Mouse (Mus musculus): ENCODE results near the gene Adk. TPM values are rescaled to one million over a fixed set of nuclear protein-coding genes. Genes with fewer than 3 reads are reported as not detected.
"Not testable (repeated sequence)": the region's sequence is repeated elsewhere in the genome, so short reads cannot be mapped to it uniquely, and the experiment has no call there.

The Adk gene
- polyA plus RNA-seq, 1 experiment = 18.5 TPM

- no peaks in the 10 kb centered on the region for H3K36me3 ChIP-seq (ENCODE audit: control insufficient read depth, insufficient read depth, low read length)
- H3K4me1 ChIP-seq (replicated peaks; ENCODE audit: control insufficient read depth, insufficient read depth, low read length) = no peaks in the 10 kb centered on the region
- no peak overlapping the region for H3K4me3 ChIP-seq (ENCODE audit: control insufficient read depth, insufficient read depth, low read length)
- H3K27me3 ChIP-seq (ENCODE audit: control insufficient read depth, insufficient read depth, low read length) = no peaks in the 10 kb centered on the region
- no peak overlapping the region for H3K27ac ChIP-seq (ENCODE audit: control insufficient read depth, insufficient read depth, low read length)
- no peak for TF ChIP-seq CTCF (IDR thresholded peaks at IDR 0.05; ENCODE audit: borderline replicate concordance, control insufficient read depth, extremely low read depth, insufficient read depth, low read length, poor library complexity)
- TF ChIP-seq POLR2A (IDR thresholded peaks at IDR 0.05; ENCODE audit: control insufficient read depth, extremely low read depth, insufficient read depth, low read length, poor library complexity) = no peak
- 98% methylated on average over 9 of the region's 9 CpGs for WGBS
- DNase-seq = no peak
Measured at GRCm38 (mm10) chr14:21463117-21463712, 410.8 kb downstream of the Adk start.

- Histone ChIP-seq H3K4me1 (replicated peaks; ENCODE audit: control insufficient read depth, insufficient read depth, low read length) (peaks cover 19% of the 10 kb centered on the region), H3K27me3 (ENCODE audit: control insufficient read depth, insufficient read depth, low read length) (no peaks in the 10 kb centered on the region), H3K27ac (ENCODE audit: control insufficient read depth, insufficient read depth, low read length) (no peak overlapping the region), H3K36me3 (ENCODE audit: control insufficient read depth, insufficient read depth, low read length) (no peaks in the 10 kb centered on the region), H3K4me3 (ENCODE audit: control insufficient read depth, insufficient read depth, low read length) (no peak overlapping the region)
- no peak for TF ChIP-seq POLR2A (IDR thresholded peaks at IDR 0.05; ENCODE audit: control insufficient read depth, extremely low read depth, insufficient read depth, low read length, poor library complexity)
- TF ChIP-seq CTCF (IDR thresholded peaks at IDR 0.05; ENCODE audit: borderline replicate concordance, control insufficient read depth, extremely low read depth, insufficient read depth, low read length, poor library complexity) = no peak
- peak; percentile 6 for DNase-seq
- 57% methylated on average over 5 of the region's 5 CpGs for WGBS
Measured at GRCm38 (mm10) chr14:21470386-21470785, 418.0 kb downstream of the Adk start.

- Histone ChIP-seq H3K4me3 (ENCODE audit: control insufficient read depth, insufficient read depth, low read length) (no peak overlapping the region), H3K27me3 (ENCODE audit: control insufficient read depth, insufficient read depth, low read length) (no peaks in the 10 kb centered on the region), H3K36me3 (ENCODE audit: control insufficient read depth, insufficient read depth, low read length) (no peaks in the 10 kb centered on the region), H3K4me1 (replicated peaks; ENCODE audit: control insufficient read depth, insufficient read depth, low read length) (peaks cover 19% of the 10 kb centered on the region), H3K27ac (ENCODE audit: control insufficient read depth, insufficient read depth, low read length) (no peak overlapping the region)
- no peak for TF ChIP-seq POLR2A (IDR thresholded peaks at IDR 0.05; ENCODE audit: control insufficient read depth, extremely low read depth, insufficient read depth, low read length, poor library complexity)
- TF ChIP-seq CTCF (IDR thresholded peaks at IDR 0.05; ENCODE audit: borderline replicate concordance, control insufficient read depth, extremely low read depth, insufficient read depth, low read length, poor library complexity) = no peak
- 98% methylated on average over 2 of the region's 2 CpGs for WGBS
- DNase-seq = no peak
Measured at GRCm38 (mm10) chr14:21471975-21472374, 419.6 kb downstream of the Adk start.

GRCm38 (mm10) chr14:21474593-21475132 is 422.3 kb downstream of the Adk start:
- 96% methylated on average over 4 of the region's 4 CpGs for WGBS
- DNase-seq; H3K27me3 ChIP-seq (ENCODE audit: control insufficient read depth, insufficient read depth, low read length); H3K27ac ChIP-seq (ENCODE audit: control insufficient read depth, insufficient read depth, low read length); H3K4me3 ChIP-seq (ENCODE audit: control insufficient read depth, insufficient read depth, low read length); H3K36me3 ChIP-seq (ENCODE audit: control insufficient read depth, insufficient read depth, low read length): not testable (repeated sequence)
- H3K4me1 ChIP-seq (replicated peaks; ENCODE audit: control insufficient read depth, insufficient read depth, low read length) = peaks cover 19% of the 10 kb centered on the region

GRCm38 (mm10) chr14:21477181-21477580 is 424.8 kb downstream of the Adk start:
- no peak for TF ChIP-seq POLR2A (IDR thresholded peaks at IDR 0.05; ENCODE audit: control insufficient read depth, extremely low read depth, insufficient read depth, low read length, poor library complexity)
- TF ChIP-seq CTCF (IDR thresholded peaks at IDR 0.05; ENCODE audit: borderline replicate concordance, control insufficient read depth, extremely low read depth, insufficient read depth, low read length, poor library complexity) = no peak
- Histone ChIP-seq H3K4me1 (replicated peaks; ENCODE audit: control insufficient read depth, insufficient read depth, low read length) (peaks cover 4% of the 10 kb centered on the region), H3K36me3 (ENCODE audit: control insufficient read depth, insufficient read depth, low read length) (no peaks in the 10 kb centered on the region), H3K27ac (ENCODE audit: control insufficient read depth, insufficient read depth, low read length) (no peak overlapping the region), H3K4me3 (ENCODE audit: control insufficient read depth, insufficient read depth, low read length) (no peak overlapping the region), H3K27me3 (ENCODE audit: control insufficient read depth, insufficient read depth, low read length) (no peaks in the 10 kb centered on the region)
- WGBS = 92% methylated on average over 2 of the region's 2 CpGs
- no peak for DNase-seq

- Histone ChIP-seq H3K4me1 (replicated peaks; ENCODE audit: control insufficient read depth, insufficient read depth, low read length) (no peaks in the 10 kb centered on the region), H3K27me3 (ENCODE audit: control insufficient read depth, insufficient read depth, low read length) (no peaks in the 10 kb centered on the region), H3K36me3 (ENCODE audit: control insufficient read depth, insufficient read depth, low read length) (no peaks in the 10 kb centered on the region), H3K4me3 (ENCODE audit: control insufficient read depth, insufficient read depth, low read length) (no peak overlapping the region), H3K27ac (ENCODE audit: control insufficient read depth, insufficient read depth, low read length) (no peak overlapping the region)
- 97% methylated on average over 8 of the region's 8 CpGs for WGBS
- TF ChIP-seq CTCF (IDR thresholded peaks at IDR 0.05; ENCODE audit: borderline replicate concordance, control insufficient read depth, extremely low read depth, insufficient read depth, low read length, poor library complexity) = no peak
- no peak for TF ChIP-seq POLR2A (IDR thresholded peaks at IDR 0.05; ENCODE audit: control insufficient read depth, extremely low read depth, insufficient read depth, low read length, poor library complexity)
- no peak for DNase-seq
Measured at GRCm38 (mm10) chr14:21479566-21479965, 427.2 kb downstream of the Adk start.

DNA sequence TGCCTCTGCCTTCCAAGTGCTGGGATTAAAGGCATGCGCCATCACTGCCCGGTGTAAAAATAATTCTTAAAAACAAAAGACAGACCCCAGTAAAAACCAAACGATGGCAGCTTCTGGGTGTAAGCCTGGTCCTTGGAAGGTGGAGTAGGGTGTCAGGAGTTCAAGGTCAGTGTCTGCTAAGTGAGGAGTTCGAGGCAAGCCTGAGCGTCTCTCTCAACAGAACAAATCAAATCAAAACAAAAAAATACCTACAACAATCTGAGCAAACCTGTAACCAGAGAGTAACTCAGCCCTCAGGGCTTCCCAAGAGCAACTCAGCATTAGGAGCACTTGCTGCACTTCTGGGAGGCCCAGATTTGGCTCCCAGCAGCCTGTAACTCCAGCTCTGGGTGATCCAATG is 427.8 kb downstream of the Adk start:
- TF ChIP-seq POLR2A (IDR thresholded peaks at IDR 0.05; ENCODE audit: control insufficient read depth, extremely low read depth, insufficient read depth, low read length, poor library complexity) = no peak
- TF ChIP-seq CTCF (IDR thresholded peaks at IDR 0.05; ENCODE audit: borderline replicate concordance, control insufficient read depth, extremely low read depth, insufficient read depth, low read length, poor library complexity) = no peak
- H3K36me3 ChIP-seq (ENCODE audit: control insufficient read depth, insufficient read depth, low read length) = no peaks in the 10 kb centered on the region
- H3K4me3 ChIP-seq (ENCODE audit: control insufficient read depth, insufficient read depth, low read length) = no peak overlapping the region
- 98% methylated on average over 5 of the region's 5 CpGs for WGBS
- DNase-seq = no peak
- H3K27me3 ChIP-seq (ENCODE audit: control insufficient read depth, insufficient read depth, low read length) = no peaks in the 10 kb centered on the region
- H3K4me1 ChIP-seq (replicated peaks; ENCODE audit: control insufficient read depth, insufficient read depth, low read length) = no peaks in the 10 kb centered on the region
- H3K27ac ChIP-seq (ENCODE audit: control insufficient read depth, insufficient read depth, low read length) = no peak overlapping the region

All from thymus, adult 2 months (tissue).